Mouse (Mus musculus) thymus, adult 2 months (tissue): ENCODE measurements around the gene Gbf1.

Experiments
- CTCF ChIP-seq: fragments of 200-500 bp; IDR thresholded peaks from 2 replicates; pipeline ENCODE4 v1.5.1; 2012; ENCODE audit warnings: mild to moderate bottlenecking, control low read depth, low read length, moderate library complexity, borderline replicate concordance; ENCODE audit not compliant: control insufficient read depth, poor library complexity, insufficient read depth; ENCODE audit errors: extremely low read depth
- POLR2A ChIP-seq: fragments of 200-500 bp; IDR thresholded peaks from 2 replicates; pipeline ENCODE4 v1.6.1; 2012; ENCODE audit warnings: mild to moderate bottlenecking, low read length, control low read depth, moderate library complexity; ENCODE audit not compliant: control insufficient read depth, poor library complexity, insufficient read depth; ENCODE audit errors: extremely low read depth

DNA sequence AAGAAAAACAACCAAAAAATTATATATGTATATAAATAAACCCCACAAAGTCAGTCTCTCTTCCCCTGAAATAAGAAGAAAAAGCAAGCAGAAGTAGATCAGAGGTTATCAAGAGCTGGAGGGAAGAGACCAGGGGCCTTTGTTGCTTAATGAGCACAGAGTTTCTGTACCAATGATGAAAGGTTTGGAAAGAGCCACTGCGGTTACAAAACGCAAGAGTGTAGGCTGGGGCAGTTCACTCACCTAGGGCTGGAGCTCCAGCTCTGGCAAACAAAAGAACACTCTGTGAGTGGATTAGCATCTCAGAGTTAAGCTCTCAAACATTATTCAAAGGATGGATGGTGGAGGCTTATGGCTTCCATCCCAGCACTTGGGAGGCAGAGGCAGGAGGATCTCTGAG lies 42.1 kb upstream of the Gbf1 start:
- no peak for TF ChIP-seq CTCF
- no peak for TF ChIP-seq POLR2A
